Mouse (Mus musculus): ENCODE results near the gene Adamtsl5. TPM values are rescaled to one million over a fixed set of nuclear protein-coding genes. Genes with fewer than 3 reads are reported as not detected.

Adamtsl5 gene
- polyA plus RNA-seq, 1 experiment from 2014 or later: 0.09 TPM

GRCm38 (mm10) chr10:80320340-80320760 lies 27.9 kb downstream of the Adamtsl5 start, which contains the start of gene 2310011J03Rik:
TSS of gene 2310011J03Rik (minus strand) at chr10:80320537.
- WGBS: under 1% methylated on average over 34 of the region's 34 CpGs
- Histone ChIP-seq H3K9ac (replicated peaks; ENCODE audit: low read depth, low read length) (peak within 1 kb of the TSS; percentile 66), H3K4me2 (ENCODE audit: low read depth, low read length) (peak within 1 kb of the TSS; percentile 98)

GRCm38 (mm10) chr10:80317011-80317410 lies 31.2 kb downstream of the Adamtsl5 start:
- Histone ChIP-seq H3K27me3 (ENCODE audit: control insufficient read depth, insufficient read depth, low read length) (no peaks in the 10 kb centered on the region), H3K4me1 (ENCODE audit: control insufficient read depth, insufficient read depth, low read length) (peaks cover 12% of the 10 kb centered on the region), H3K36me3 (ENCODE audit: control insufficient read depth, insufficient read depth, low read length) (peaks cover 63% of the 10 kb centered on the region), H3K4me3 (ENCODE audit: low read depth, low read length) (no peak overlapping the region), H3K27ac (ENCODE audit: low read depth, low read length) (no peak overlapping the region), H3K9me3 (ENCODE audit: control insufficient read depth, low read length) (no peaks in the 10 kb centered on the region), H3K4me2 (ENCODE audit: low read depth, low read length) (no peak overlapping the region), H3K9ac (replicated peaks; ENCODE audit: low read depth, low read length) (no peak overlapping the region)
- no peak for ATAC-seq (ENCODE audit: low read depth)
- 40% methylated on average over 10 of the region's 10 CpGs for WGBS

More at GRCm38 (mm10) chr10:80320340-80320760, 27.9 kb downstream of the Adamtsl5 start, which contains the start of gene 2310011J03Rik:
- Histone ChIP-seq H3K27ac (ENCODE audit: low read depth, low read length) (peak within 1 kb of the TSS; percentile 16; the same call in 1 of the 2 replicates), H3K27me3 (ENCODE audit: control insufficient read depth, insufficient read depth, low read length) (no peaks in the 10 kb centered on the region), H3K9me3 (ENCODE audit: control insufficient read depth, low read length) (no peaks in the 10 kb centered on the region), H3K4me1 (ENCODE audit: control insufficient read depth, insufficient read depth, low read length) (peaks cover 21% of the 10 kb centered on the region), H3K4me3 (ENCODE audit: low read depth, low read length) (peak within 1 kb of the TSS; percentile 62), H3K36me3 (ENCODE audit: control insufficient read depth, insufficient read depth, low read length) (peaks cover 29% of the 10 kb centered on the region)
- ATAC-seq (ENCODE audit: low read depth): peak; percentile 70; the same call in 1 of the 2 replicates

GRCm38 (mm10) chr10:80316359-80316781 lies 31.8 kb downstream of the Adamtsl5 start:
- Histone ChIP-seq H3K9me3 (ENCODE audit: control insufficient read depth, low read length) (no peaks in the 10 kb centered on the region), H3K27me3 (ENCODE audit: control insufficient read depth, insufficient read depth, low read length) (no peaks in the 10 kb centered on the region), H3K4me2 (ENCODE audit: low read depth, low read length) (no peak overlapping the region), H3K36me3 (ENCODE audit: control insufficient read depth, insufficient read depth, low read length) (peaks cover 69% of the 10 kb centered on the region), H3K27ac (ENCODE audit: low read depth, low read length) (no peak overlapping the region), H3K4me1 (ENCODE audit: control insufficient read depth, insufficient read depth, low read length) (peaks cover 12% of the 10 kb centered on the region), H3K4me3 (ENCODE audit: low read depth, low read length) (no peak overlapping the region), H3K9ac (replicated peaks; ENCODE audit: low read depth, low read length) (no peak overlapping the region)
- ATAC-seq (ENCODE audit: low read depth): 0 out of 2 replicates have a peak, but pooled peaks have one; percentile 6
- WGBS: 17% methylated on average over 11 of the region's 11 CpGs

DNA sequence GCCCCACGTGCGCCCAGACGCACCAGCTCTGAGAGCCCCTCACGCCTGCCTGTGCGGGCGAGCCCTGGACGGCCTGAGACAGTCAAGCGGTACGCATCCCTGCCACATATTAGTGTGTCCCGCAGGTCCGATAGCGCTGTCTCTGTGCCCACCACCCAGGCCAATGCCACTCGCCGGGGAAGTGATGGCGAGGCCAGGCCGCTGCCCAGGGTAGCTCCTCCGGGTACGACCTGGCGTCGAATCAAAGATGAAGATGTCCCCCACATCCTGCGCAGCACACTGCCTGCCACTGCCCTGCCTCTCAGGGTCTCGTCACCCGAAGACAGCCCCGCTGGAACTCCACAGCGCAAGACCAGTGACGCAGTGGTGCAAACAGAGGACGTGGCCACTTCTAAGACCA lies 32.9 kb downstream of the Adamtsl5 start:
- 49% methylated on average over 27 of the region's 27 CpGs for WGBS
- H3K4me2 ChIP-seq (ENCODE audit: low read depth, low read length): no peak overlapping the region
- H3K4me1 ChIP-seq (ENCODE audit: control insufficient read depth, insufficient read depth, low read length): peaks cover 12% of the 10 kb centered on the region
- no peaks in the 10 kb centered on the region for H3K27me3 ChIP-seq (ENCODE audit: control insufficient read depth, insufficient read depth, low read length)
- no peak for ATAC-seq (ENCODE audit: low read depth)
- H3K9me3 ChIP-seq (ENCODE audit: control insufficient read depth, low read length): no peaks in the 10 kb centered on the region
- H3K4me3 ChIP-seq (ENCODE audit: low read depth, low read length): no peak overlapping the region
- H3K36me3 ChIP-seq (ENCODE audit: control insufficient read depth, insufficient read depth, low read length): peaks cover 80% of the 10 kb centered on the region
- H3K9ac ChIP-seq (replicated peaks; ENCODE audit: low read depth, low read length): no peak overlapping the region
- H3K27ac ChIP-seq (ENCODE audit: low read depth, low read length): no peak overlapping the region

GRCm38 (mm10) chr10:80314494-80315001 lies 33.7 kb downstream of the Adamtsl5 start:
- 58% methylated on average over 16 of the region's 16 CpGs for WGBS
- H3K36me3 ChIP-seq (ENCODE audit: control insufficient read depth, insufficient read depth, low read length): peaks cover 86% of the 10 kb centered on the region
- H3K9ac ChIP-seq (replicated peaks; ENCODE audit: low read depth, low read length): no peak overlapping the region
- H3K27ac ChIP-seq (ENCODE audit: low read depth, low read length): no peak overlapping the region
- H3K9me3 ChIP-seq (ENCODE audit: control insufficient read depth, low read length): no peaks in the 10 kb centered on the region
- peaks cover 10% of the 10 kb centered on the region for H3K4me1 ChIP-seq (ENCODE audit: control insufficient read depth, insufficient read depth, low read length)
- H3K4me2 ChIP-seq (ENCODE audit: low read depth, low read length): no peak overlapping the region
- no peak for ATAC-seq (ENCODE audit: low read depth)
- no peaks in the 10 kb centered on the region for H3K27me3 ChIP-seq (ENCODE audit: control insufficient read depth, insufficient read depth, low read length)
- H3K4me3 ChIP-seq (ENCODE audit: low read depth, low read length): no peak overlapping the region

DNA sequence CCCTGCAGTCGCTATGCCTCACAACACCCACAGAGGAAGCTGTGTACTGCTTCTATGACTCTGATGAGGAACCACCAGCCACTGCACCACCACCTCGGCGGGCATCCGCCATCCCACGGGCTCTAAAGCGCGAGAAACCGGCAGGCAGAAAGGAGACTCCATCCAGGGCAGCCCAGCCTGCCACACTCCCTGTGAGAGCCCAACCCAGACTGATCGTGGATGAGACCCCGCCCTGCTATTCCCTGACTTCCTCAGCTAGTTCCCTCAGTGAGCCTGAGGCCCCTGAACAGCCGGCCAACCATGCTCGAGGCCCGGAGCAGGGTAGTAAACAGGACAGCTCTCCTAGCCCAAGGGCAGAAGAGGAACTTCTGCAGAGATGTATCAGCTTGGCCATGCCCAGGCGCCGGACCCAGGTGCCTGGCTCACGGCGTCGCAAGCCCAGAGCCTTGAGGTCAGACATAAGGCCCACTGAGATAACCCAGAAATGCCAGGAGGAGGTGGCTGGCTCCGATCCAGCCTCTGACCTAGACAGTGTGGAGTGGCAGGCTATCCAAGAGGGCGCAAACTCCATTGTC lies 34.5 kb downstream of the Adamtsl5 start:
- no peak overlapping the region for H3K4me2 ChIP-seq (ENCODE audit: low read depth, low read length)

GRCm38 (mm10) chr10:80312586-80313504 lies 35.4 kb downstream of the Adamtsl5 start:
- Histone ChIP-seq H3K27me3 (ENCODE audit: control insufficient read depth, insufficient read depth, low read length) (no peaks in the 10 kb centered on the region), H3K9ac (replicated peaks; ENCODE audit: low read depth, low read length) (no peak overlapping the region), H3K27ac (ENCODE audit: low read depth, low read length) (no peak overlapping the region), H3K4me3 (ENCODE audit: low read depth, low read length) (no peak overlapping the region), H3K4me1 (ENCODE audit: control insufficient read depth, insufficient read depth, low read length) (peaks cover 5% of the 10 kb centered on the region), H3K36me3 (ENCODE audit: control insufficient read depth, insufficient read depth, low read length) (peaks cover 98% of the 10 kb centered on the region), H3K9me3 (ENCODE audit: control insufficient read depth, low read length) (no peaks in the 10 kb centered on the region), H3K4me2 (ENCODE audit: low read depth, low read length) (no peak overlapping the region)
- ATAC-seq (ENCODE audit: low read depth): no peak
- 62% methylated on average over 54 of the region's 54 CpGs for WGBS

More for the DNA sequence above, 34.5 kb downstream of the Adamtsl5 start:
- Histone ChIP-seq H3K27me3 (ENCODE audit: control insufficient read depth, insufficient read depth, low read length) (no peaks in the 10 kb centered on the region), H3K36me3 (ENCODE audit: control insufficient read depth, insufficient read depth, low read length) (peaks cover 94% of the 10 kb centered on the region), H3K9me3 (ENCODE audit: control insufficient read depth, low read length) (no peaks in the 10 kb centered on the region), H3K4me1 (ENCODE audit: control insufficient read depth, insufficient read depth, low read length) (peaks cover 5% of the 10 kb centered on the region), H3K27ac (ENCODE audit: low read depth, low read length) (no peak overlapping the region), H3K9ac (replicated peaks; ENCODE audit: low read depth, low read length) (no peak overlapping the region), H3K4me3 (ENCODE audit: low read depth, low read length) (no peak overlapping the region)
- no peak for ATAC-seq (ENCODE audit: low read depth)
- 44% methylated on average over 20 of the region's 20 CpGs for WGBS

GRCm38 (mm10) chr10:80311560-80311959 lies 36.7 kb downstream of the Adamtsl5 start:
- Histone ChIP-seq H3K4me3 (ENCODE audit: low read depth, low read length) (no peak overlapping the region), H3K4me1 (ENCODE audit: control insufficient read depth, insufficient read depth, low read length) (peaks cover 5% of the 10 kb centered on the region), H3K9me3 (ENCODE audit: control insufficient read depth, low read length) (no peaks in the 10 kb centered on the region), H3K4me2 (ENCODE audit: low read depth, low read length) (no peak overlapping the region), H3K27me3 (ENCODE audit: control insufficient read depth, insufficient read depth, low read length) (no peaks in the 10 kb centered on the region), H3K27ac (ENCODE audit: low read depth, low read length) (no peak overlapping the region), H3K9ac (replicated peaks; ENCODE audit: low read depth, low read length) (no peak overlapping the region), H3K36me3 (ENCODE audit: control insufficient read depth, insufficient read depth, low read length) (peaks cover 98% of the 10 kb centered on the region)
- ATAC-seq (ENCODE audit: low read depth): no peak
- 83% methylated on average over 13 of the region's 16 CpGs for WGBS

Measured in neural tube, embryonic 14.5 days (tissue).